Mouse (Mus musculus): ENCODE measurements at regions not wholly inside any gene's neighbourhood (a gene's known extent, or its start where the extent isn't known, plus 50 kb on each side); places are given as distances from the start of the nearest gene placed in this dataset.

DNA sequence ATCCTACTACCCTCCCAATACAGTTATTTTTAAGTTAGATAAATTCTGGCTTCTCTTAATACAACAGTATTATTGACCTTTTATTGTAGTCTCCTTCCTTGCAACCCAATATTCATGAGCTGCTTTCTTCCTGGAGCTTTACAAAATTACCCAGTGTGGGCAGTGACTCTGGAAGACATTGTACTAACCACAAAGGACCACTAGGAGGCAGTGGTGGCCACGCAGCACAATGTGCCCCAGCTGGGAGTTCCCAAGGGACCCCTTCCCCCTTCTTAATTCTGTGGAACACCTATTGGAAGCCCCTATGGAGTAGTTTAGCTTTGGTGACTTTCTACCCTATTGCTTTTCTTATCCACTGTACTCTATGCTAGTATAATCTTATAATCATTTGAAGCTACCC, 118.8 kb upstream of the Dlgap1 start:
- TF ChIP-seq CTCF (IDR thresholded peaks at IDR 0.05; ENCODE audit: control insufficient read depth, insufficient read depth, insufficient read length): no peak
- no peak for TF ChIP-seq MAX (IDR thresholded peaks at IDR 0.05)
- TF ChIP-seq FOSL1 (IDR thresholded peaks at IDR 0.05; ENCODE audit: insufficient read depth, low read length, poor library complexity, severe bottlenecking): no peak

Data from C2C12 (cell line).